Mouse (Mus musculus) CH12.LX (cell line): ENCODE results near the gene Zfr2.

ENCODE experiments used
- CHD2 ChIP-seq: IDR thresholded peaks from 2 replicates; pipeline ENCODE4 v1.6.1; 2011; ENCODE audit warnings: low read length, improper control_type of control experiment
- CTCF ChIP-seq, 2 experiments: IDR thresholded peaks in 1 of 2; conservative IDR thresholded peaks in 1 of 2; 2 replicates each; pipeline ENCODE4 v1.5.1; 2011 to 2012; ENCODE audit warnings: low read depth in 2 of 2, low read length in 2 of 2, improper control_type of control experiment in 1 of 2, inconsistent platforms in 1 of 2, mild to moderate bottlenecking in 1 of 2, moderate library complexity in 1 of 2
- E2F4 ChIP-seq: IDR thresholded peaks from 2 replicates; pipeline ENCODE4 v1.6.1; 2011; ENCODE audit warnings: low read depth, low read length, improper control_type of control experiment; ENCODE audit not compliant: insufficient replicate concordance
- ELF1 ChIP-seq: IDR thresholded peaks from 2 replicates; pipeline ENCODE4 v1.6.1; 2014; ENCODE audit warnings: low read depth, mild to moderate bottlenecking, inconsistent platforms, low read length, improper control_type of control experiment
- EP300 ChIP-seq: IDR thresholded peaks from 2 replicates; pipeline ENCODE4 v1.6.1; 2011; ENCODE audit warnings: low read length, improper control_type of control experiment
- GABPA ChIP-seq: IDR thresholded peaks from 2 replicates; pipeline ENCODE4 v1.6.1; 2012; ENCODE audit warnings: low read depth, low read length, improper control_type of control experiment, inconsistent platforms; ENCODE audit not compliant: insufficient replicate concordance
- IRF4 ChIP-seq: IDR thresholded peaks from 2 replicates; pipeline ENCODE4 v1.6.1; 2014; ENCODE audit warnings: low read depth, mild to moderate bottlenecking, inconsistent platforms, low read length, improper control_type of control experiment
- MAFK ChIP-seq: IDR thresholded peaks from 2 replicates; pipeline ENCODE4 v1.6.1; 2011; ENCODE audit warnings: low read length, improper control_type of control experiment; ENCODE audit not compliant: insufficient replicate concordance
- MAX ChIP-seq: IDR thresholded peaks from 2 replicates; pipeline ENCODE4 v1.6.1; 2011; ENCODE audit warnings: low read length, improper control_type of control experiment
- MXI1 ChIP-seq: IDR thresholded peaks from 2 replicates; pipeline ENCODE4 v1.6.1; 2011; ENCODE audit warnings: mild to moderate bottlenecking, low read depth, low read length, improper control_type of control experiment
- POLR2A ChIP-seq: IDR thresholded peaks from 2 replicates; pipeline ENCODE4 v1.6.1; 2011; ENCODE audit warnings: low read depth, mild to moderate bottlenecking, improper control_type of control experiment, low read length
- POLR2AphosphoS2 ChIP-seq: IDR thresholded peaks from 2 replicates; pipeline ENCODE4 v1.6.1; 2011; ENCODE audit warnings: low read depth, low read length, improper control_type of control experiment
- TCF12 ChIP-seq: IDR thresholded peaks from 2 replicates; pipeline ENCODE4 v1.6.1; 2014; ENCODE audit warnings: low read depth, mild to moderate bottlenecking, inconsistent platforms, low read length, improper control_type of control experiment
- USF1 ChIP-seq: IDR thresholded peaks from 2 replicates; pipeline ENCODE4 v1.6.1; 2014; ENCODE audit warnings: low read depth, mild to moderate bottlenecking, inconsistent platforms, low read length, improper control_type of control experiment

DNA sequence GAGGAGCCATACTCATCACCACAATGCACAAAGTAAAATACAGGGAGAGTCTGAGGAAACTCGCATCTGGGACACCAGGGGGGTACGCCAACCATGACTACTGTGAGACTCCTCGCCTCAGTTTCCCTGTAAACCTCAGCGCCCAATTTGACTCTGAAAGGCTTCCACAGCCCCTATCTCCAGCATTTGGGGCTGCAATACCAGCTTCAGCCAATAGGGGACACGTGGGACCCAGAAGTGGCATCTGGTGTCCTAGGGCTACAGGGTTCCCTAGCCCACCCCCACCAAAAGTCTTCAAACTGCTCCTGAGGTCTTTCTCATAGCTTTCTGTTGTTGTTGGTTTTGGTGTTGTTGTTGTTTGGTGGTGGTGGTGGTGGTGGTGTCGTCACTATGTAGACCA, 55.6 kb downstream of the Zfr2 start:
- no peak for TF ChIP-seq GABPA
- TF ChIP-seq IRF4, result no peak
- no peak for TF ChIP-seq POLR2AphosphoS2
- TF ChIP-seq CHD2, result no peak
- TF ChIP-seq MAFK, result no peak
- peak; percentile 60 to 78 for TF ChIP-seq CTCF (conservative IDR thresholded peaks at IDR 0.05 in 1 of 2, IDR thresholded peaks at IDR 0.05 in 1 of 2; ENCODE audit: low read depth in 2 of 2, low read length in 2 of 2)
- no peak for TF ChIP-seq E2F4
- TF ChIP-seq USF1, result no peak
- TF ChIP-seq MAX, result no peak
- no peak for TF ChIP-seq POLR2A
- no peak for TF ChIP-seq ELF1
- no peak for TF ChIP-seq TCF12
- no peak for TF ChIP-seq EP300
- TF ChIP-seq MXI1, result no peak
